Mouse (Mus musculus) gastrocnemius, adult 18-20 months (tissue): ENCODE results near the gene Nrxn3. TPM values are rescaled to one million over a fixed set of nuclear protein-coding genes. Genes with fewer than 3 reads are reported as not detected.

ENCODE experiments used
- DNase-seq: peaks from one replicate; pipeline ENCODE4 v3.0.0; 2021; ENCODE audit warnings: low spot score
- total RNA-seq, 2 experiments: library from RNA; stranded (reverse); gene quantifications; 2 replicates each; pipeline ENCODE4 v1.2.3; 2021

Nrxn3 gene
- total RNA-seq, 2 experiments from 2014 or later, result 0.05 TPM

GRCm38 (mm10) chr12:88924896-88925295 lies 202.2 kb downstream of the Nrxn3 start:
- DNase-seq, result no peak

DNA sequence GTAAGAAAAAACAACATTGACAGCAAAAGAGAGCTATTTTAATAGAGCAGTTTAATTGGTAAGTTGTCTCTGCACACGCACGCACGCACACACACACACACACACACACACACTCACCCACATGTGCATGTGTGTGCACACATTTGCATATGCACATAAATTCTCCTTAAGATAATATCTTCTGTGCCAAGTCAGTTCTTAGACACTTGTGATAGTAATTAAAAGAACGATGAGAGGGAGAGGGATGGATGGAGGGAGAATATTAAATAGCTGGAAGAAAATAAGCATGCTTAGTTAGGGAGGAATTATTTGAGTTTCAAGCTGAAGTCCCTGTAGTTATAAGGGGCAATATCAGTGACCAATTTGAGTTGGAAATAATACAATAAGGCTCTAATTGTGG lies 203.6 kb downstream of the Nrxn3 start:
- DNase-seq, result no peak

- no peak for DNase-seq
These were observed 209.0 kb downstream of the Nrxn3 start for GRCm38 (mm10) chr12:88931713-88932112.

DNA sequence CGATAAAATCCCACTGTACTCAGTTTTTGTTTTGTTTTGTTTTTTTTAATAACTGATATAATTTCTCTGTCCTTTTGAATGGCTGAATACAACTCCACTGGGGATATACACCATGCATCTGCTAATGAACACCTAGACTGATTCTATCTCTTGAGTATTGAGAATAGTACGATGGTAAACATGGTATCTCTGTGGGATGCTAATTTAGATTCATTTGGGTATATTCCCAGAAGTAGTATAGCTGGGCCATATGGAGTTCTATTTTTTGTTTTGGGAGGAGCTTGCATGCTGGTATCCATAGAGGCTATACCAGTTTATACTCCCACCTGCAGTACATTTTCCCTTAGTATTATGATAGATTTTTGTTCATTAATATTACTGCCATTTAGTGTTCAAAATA lies 217.0 kb downstream of the Nrxn3 start:
- no peak for DNase-seq

- DNase-seq, result no peak
These were observed 222.3 kb downstream of the Nrxn3 start for GRCm38 (mm10) chr12:88944967-88945366.

GRCm38 (mm10) chr12:88949870-88950269 lies 227.2 kb downstream of the Nrxn3 start:
- no peak for DNase-seq

DNA sequence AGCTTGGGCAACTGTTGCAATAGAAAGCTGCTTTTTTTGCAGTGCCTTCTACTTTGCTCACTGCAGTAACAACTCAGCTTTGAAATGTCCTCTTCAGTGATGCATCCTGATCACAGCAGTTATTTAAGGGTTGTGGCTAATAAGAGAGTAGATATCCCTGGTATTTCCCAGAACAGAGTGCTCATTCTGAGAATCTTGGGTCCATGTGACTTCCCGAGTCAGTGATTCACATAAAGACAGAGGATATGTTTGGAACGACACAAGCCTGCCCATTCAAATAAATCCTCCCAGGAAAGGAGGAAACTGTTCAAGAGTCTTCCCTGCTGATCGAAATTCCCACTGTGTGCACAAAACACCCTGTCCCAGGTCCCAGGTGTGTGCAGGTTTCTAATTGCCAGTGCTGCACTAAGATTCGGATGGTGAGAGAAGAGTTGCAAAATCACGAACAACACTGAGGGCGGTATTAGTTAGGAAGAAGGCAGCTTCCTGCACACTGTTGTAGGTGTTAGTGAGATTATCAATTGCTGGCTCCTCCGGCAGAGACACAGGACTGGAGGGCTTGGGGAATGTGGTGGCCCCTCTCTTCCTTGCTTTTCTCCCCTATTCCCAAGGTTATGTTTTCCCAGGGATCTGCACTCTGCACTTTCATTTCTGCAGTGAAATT lies 230.4 kb downstream of the Nrxn3 start:
- DNase-seq, result no peak

GRCm38 (mm10) chr12:88953801-88954200 lies 231.1 kb downstream of the Nrxn3 start:
- DNase-seq, result no peak

GRCm38 (mm10) chr12:88957431-88957830 lies 234.8 kb downstream of the Nrxn3 start:
- DNase-seq, result no peak

GRCm38 (mm10) chr12:88960817-88961216 lies 238.1 kb downstream of the Nrxn3 start:
- DNase-seq, result no peak

DNA sequence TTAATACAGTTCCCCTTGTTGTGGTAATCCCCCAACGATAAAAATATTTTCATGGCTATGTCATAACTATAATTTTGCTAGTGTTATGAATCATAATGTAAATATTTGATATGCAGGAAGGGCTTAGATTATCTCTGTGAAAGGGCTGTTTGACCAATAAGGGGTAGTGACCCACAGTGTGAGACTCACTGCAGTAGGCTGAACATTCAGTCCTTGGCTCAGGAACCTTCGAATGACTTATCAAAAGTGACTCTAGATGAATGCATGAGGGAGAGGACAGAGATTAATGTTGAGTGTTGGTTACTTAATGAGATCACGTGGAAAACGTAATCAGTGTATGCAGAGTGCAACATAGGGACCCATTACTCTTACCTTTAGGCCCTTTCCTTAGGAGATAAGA lies 243.7 kb downstream of the Nrxn3 start:
- no peak for DNase-seq

DNA sequence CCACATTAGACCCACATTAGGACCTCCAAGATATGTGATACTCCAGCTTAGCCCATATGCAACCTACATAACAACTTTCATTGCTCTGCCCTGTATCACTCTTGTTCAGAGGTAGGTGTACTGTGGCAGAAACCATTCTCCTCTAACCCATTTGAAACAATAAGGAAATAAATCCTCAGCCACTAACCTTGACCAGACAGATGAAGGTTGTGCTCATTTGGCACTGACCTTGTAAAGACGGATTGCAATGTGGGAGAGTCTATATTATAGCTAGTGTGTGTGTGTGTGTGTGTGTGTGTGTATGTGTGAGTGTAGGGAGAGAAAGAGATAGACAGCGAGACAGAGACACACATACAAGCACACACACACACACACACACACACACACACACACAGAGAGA lies 253.9 kb downstream of the Nrxn3 start:
- no peak for DNase-seq

- no peak for DNase-seq
These were observed 261.1 kb downstream of the Nrxn3 start for GRCm38 (mm10) chr12:88983688-88984330.

DNA sequence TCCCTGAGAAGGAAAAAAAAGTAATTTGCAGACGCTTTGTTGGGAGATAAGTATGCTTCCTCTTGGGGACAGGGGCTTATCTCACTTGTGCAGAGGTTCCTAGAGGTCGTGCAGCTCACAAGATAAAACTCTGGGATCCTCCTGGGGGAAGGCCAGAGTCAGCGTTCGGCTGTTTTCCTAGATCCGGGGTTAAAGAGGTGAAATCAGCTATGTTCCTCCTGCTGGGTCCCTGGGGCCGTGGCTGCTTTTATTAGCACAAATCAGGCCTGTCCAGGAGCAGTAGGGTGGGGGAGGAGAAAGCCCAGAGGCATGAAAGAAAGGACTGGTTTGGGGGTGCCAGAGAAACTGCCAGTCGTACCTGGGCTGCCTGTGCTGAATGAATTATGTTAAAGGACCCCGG lies 261.7 kb downstream of the Nrxn3 start:
- DNase-seq, result no peak

DNA sequence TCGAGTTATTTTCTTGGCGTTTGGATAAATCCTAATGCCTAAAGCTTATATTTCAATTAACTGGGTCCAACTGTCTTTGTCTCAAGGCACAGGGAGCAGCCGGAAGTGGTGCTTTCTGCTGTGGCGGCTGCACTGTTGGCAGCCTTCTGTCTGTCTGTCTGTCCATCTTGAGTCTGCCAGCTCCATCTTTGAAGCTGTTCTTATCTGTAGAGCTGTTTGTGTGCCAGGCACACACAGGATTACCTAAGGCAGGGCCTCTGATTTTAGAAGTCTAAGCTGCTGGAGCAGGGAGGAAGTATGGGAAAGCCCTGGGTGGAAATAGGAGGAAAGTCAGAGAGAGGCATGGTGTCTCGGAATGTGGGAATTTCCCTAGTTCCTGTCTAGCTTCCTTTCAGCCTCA lies 262.1 kb downstream of the Nrxn3 start:
- no peak for DNase-seq

DNA sequence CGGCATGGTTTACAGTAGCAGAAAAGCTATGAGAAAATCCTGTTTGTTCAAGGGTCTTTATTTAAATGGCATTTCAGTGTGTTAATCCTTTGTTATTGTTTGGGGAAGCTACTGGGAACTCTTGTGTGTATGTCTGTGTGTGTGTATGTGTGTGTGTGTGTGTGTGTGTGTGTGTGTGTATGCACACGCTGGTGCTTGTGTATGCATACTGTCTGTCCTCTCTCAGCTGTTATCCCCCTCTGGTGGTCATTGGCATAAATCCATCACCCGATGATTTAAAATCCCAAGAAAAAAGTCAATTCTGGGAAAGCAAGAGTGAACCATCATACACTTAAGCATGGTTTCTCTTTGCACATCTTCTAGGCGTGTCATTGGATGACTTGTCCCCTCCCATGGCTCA lies 264.4 kb downstream of the Nrxn3 start:
- no peak for DNase-seq

DNA sequence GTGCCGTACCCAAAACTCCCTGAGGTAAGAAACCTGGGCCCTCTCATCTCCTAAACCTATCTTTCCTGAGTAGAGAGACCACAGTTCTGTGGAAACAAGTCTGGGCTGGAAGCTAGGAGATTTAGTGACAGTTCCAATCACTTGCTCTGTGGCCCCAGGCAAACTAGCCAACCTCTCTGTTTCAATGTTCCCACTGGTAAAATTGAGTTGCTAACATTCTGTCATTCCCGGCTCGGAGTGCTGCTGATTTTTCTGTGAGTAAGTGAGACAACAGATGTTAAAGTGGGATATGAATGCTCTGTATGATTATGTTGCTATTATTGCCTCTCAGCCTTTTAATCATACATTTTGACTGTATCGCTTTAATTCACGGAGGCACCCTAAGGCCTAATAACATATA lies 268.1 kb downstream of the Nrxn3 start:
- DNase-seq, result no peak

GRCm38 (mm10) chr12:88992141-88992540 lies 269.5 kb downstream of the Nrxn3 start:
- DNase-seq, result peak; percentile 6

DNA sequence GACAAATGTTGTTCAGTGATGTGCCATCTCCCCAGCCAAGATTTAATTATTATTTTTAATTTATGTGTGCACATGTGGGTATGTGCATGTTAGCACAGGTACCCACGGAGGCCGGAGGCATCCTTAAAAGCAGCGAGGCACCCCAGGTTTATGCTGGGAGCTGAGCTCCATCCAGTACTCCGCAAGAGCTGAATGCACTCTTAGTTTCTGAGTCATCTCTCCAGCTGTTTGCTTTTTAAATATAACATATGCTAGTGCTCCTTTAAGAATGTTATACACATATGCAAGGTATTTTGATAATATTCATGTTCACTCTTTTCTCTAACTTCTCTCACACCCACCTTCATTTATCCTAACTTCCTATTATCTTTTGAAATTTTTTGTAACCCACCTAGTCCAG lies 271.1 kb downstream of the Nrxn3 start:
- no peak for DNase-seq

DNA sequence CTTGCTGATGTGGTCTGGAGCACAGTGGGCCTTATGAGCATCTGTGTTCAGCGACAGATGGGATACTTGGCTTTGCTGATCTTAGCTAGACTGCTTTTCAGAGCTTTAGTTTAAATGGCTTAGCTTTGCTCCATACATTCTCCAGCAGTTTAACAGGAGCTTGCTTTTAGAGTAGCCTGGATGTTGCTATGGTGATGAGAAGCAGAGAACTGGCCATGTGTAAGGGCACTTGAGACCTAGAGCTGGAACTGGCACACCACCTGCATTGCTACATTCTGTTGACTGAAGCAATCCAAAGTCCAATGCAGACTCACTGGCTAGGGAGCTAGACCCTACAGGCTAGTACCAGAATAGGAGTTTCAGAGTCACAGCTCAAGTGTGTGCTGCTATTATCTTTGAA lies 293.8 kb downstream of the Nrxn3 start:
- DNase-seq, result no peak

DNA sequence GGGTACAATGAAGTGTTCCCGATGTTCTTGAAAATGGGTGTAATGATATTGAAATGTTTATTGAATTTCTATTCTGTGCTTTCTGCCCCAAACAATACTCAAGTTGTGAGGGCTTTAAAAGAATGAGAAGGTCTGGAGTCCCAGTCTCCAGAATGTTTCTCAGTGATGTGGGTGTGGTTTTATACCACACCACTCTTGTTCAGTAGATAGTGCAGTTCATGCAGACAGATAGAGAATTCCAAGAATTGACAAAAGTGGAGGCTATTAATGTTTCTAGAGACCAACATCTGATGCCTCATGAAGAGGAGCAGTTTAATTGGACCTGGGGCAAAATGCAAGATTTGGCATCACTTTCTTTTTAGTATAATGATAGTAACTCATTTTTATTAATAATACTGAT lies 302.5 kb downstream of the Nrxn3 start:
- DNase-seq, result no peak

DNA sequence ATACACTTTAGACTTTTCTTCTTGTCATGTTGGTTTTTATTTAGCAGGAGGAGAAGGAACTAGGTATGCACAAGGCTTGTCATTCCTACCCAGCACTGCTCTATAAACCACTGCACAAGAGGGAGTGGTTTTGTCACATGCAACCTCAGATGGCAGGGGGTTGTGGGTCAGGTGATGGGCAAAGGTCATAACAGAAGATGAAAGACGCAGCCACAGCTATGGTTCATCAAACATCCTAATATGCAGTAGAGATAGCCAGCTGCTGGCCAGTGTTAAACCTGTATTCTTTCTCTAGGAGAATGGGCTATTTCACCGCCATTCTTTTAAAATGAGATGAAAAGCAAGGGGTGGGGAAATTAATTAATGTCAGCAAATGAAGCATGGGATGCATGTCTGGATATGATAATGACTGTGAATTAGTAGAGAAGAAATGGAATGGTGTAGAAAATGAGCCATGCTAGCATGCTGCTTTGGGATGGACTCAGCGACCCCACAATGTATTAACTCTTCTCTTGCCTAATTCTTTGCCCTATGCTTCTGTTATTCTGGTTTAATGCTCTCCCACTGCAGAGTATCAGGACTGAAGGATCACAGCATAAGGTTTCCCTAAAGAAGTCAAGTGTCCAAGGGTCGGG lies 313.4 kb downstream of the Nrxn3 start:
- DNase-seq, result no peak

- no peak for DNase-seq
These were observed 317.5 kb downstream of the Nrxn3 start for GRCm38 (mm10) chr12:89040151-89040550.
